Mouse (Mus musculus): ENCODE results near the gene Mrpl14. TPM values are rescaled to one million over a fixed set of nuclear protein-coding genes. Genes with fewer than 3 reads are reported as not detected.

Gene Mrpl14
- polyA plus RNA-seq, 1 experiment from 2014 or later = 105 TPM

DNA sequence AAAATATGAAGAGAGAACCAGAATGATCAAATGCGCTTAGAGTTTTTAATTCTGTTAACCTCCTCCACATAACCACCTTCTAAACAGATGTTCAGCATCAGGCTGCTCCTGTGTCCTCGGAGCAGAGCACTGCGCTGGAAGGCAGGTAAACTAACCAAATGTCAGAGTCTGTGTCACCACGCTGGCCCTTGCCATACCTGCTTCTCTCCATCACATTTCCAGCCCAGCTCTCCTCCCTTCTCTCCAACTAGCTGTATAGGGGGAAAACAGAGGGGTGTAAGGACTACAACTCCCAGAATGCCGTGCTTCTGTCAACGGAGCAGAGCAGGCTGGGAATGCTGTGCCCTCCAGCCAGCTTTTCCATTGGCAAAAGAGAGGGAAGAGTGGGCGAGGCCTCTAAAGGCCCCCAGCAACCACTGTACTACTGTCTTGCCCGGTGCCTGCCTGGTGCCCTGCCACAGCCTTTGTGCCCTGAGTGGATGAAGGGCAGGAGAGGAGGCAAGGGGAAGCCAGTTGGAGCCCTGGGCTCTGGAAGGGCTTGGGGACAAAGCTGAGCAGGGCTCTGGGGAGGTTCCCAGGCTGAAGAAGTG, 5.6 kb upstream of the Mrpl14 start:
- Histone ChIP-seq H3K4me1 (replicated peaks; ENCODE audit: control insufficient read depth, insufficient read depth, low read length) (peaks cover 10% of the 10 kb centered on the region), H3K4me2 (replicated peaks; ENCODE audit: low read depth, low read length) (0 out of 2 replicates have a peak overlapping the region, but pooled peaks have one; percentile 13), H3K9ac (ENCODE audit: low read depth, low read length) (peak overlapping the region; percentile 52), H3K4me3 (ENCODE audit: low read depth, low read length) (no peak overlapping the region), H3K36me3 (ENCODE audit: control insufficient read depth, insufficient read depth, low read length) (no peaks in the 10 kb centered on the region; the same call in 1 of the 2 replicates), H3K9me3 (ENCODE audit: control insufficient read depth, low read length) (no peaks in the 10 kb centered on the region), H3K27me3 (ENCODE audit: control insufficient read depth, insufficient read depth, low read length) (no peaks in the 10 kb centered on the region), H3K27ac (ENCODE audit: low read depth, low read length) (peak overlapping the region; percentile 65)
- DNase-seq (ENCODE audit: low spot score) = peak; percentile 71
- 54% methylated on average over 8 of the region's 8 CpGs for WGBS
- ATAC-seq (ENCODE audit: low FRiP score) = peak; percentile 54; the same call in 1 of the 2 replicates

DNA sequence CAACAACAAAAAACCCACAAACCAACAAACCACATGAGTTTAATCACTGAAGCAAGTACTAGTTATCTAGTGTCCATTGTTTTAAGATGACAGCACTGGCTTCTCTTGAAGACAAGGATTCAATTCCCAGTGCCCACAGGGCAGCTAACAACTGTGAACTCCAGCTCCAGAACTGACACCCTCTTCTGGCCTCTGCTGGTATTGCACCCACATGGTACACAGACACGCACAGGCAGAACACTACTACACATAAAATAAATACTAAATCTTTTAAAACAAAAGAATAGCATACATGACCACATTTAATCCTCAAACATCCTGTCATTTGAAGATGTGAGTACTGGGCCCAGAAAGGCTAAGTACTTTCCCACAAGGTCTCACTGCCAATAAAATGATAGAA, 4.5 kb upstream of the Mrpl14 start:
- peak; percentile 58 for DNase-seq (ENCODE audit: low spot score)
- no peak overlapping the region for H3K4me3 ChIP-seq (ENCODE audit: low read depth, low read length)
- ATAC-seq (ENCODE audit: low FRiP score) = no peak

DNA sequence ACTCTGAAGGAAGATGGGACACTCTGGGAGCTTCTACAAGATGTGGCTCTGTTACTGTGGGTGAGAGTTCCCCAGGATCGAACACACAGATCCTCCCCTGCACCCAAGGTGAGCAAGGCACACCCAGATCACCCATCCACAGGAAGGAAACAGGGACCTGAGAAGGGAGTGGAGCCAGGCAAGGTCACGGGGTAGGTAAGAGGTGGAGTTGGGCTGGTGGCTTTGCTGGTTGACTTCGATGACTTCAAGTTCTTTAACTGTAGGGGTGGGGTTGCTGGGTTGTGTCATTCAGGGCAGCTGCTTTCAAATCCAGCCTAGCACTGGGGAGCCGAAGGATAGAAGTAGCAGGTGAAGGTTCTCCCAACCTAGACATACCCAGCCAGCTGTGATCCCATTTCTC, 3.3 kb upstream of the Mrpl14 start:
- WGBS = 92% methylated on average over 4 of the region's 4 CpGs
- no peaks in the 10 kb centered on the region for H3K27me3 ChIP-seq (ENCODE audit: control insufficient read depth, insufficient read depth, low read length)
- H3K4me3 ChIP-seq (ENCODE audit: low read depth, low read length) = no peak overlapping the region
- ATAC-seq (ENCODE audit: low FRiP score) = no peak
- DNase-seq (ENCODE audit: low spot score) = no peak
- no peaks in the 10 kb centered on the region for H3K9me3 ChIP-seq (ENCODE audit: control insufficient read depth, low read length)
- no peaks in the 10 kb centered on the region for H3K36me3 ChIP-seq (ENCODE audit: control insufficient read depth, insufficient read depth, low read length)
- no peak overlapping the region for H3K9ac ChIP-seq (ENCODE audit: low read depth, low read length)
- H3K4me1 ChIP-seq (replicated peaks; ENCODE audit: control insufficient read depth, insufficient read depth, low read length) = peaks cover 10% of the 10 kb centered on the region
- no peak overlapping the region for H3K4me2 ChIP-seq (replicated peaks; ENCODE audit: low read depth, low read length)
- no peak overlapping the region for H3K27ac ChIP-seq (ENCODE audit: low read depth, low read length)

More for the DNA sequence above, 4.5 kb upstream of the Mrpl14 start:
- Histone ChIP-seq H3K4me2 (replicated peaks; ENCODE audit: low read depth, low read length) (no peak overlapping the region), H3K9ac (ENCODE audit: low read depth, low read length) (no peak overlapping the region), H3K27ac (ENCODE audit: low read depth, low read length) (no peak overlapping the region), H3K4me1 (replicated peaks; ENCODE audit: control insufficient read depth, insufficient read depth, low read length) (peaks cover 10% of the 10 kb centered on the region), H3K9me3 (ENCODE audit: control insufficient read depth, low read length) (no peaks in the 10 kb centered on the region), H3K27me3 (ENCODE audit: control insufficient read depth, insufficient read depth, low read length) (no peaks in the 10 kb centered on the region), H3K36me3 (ENCODE audit: control insufficient read depth, insufficient read depth, low read length) (no peaks in the 10 kb centered on the region)
- 97% methylated on average over 1 of the region's 1 CpGs for WGBS

DNA sequence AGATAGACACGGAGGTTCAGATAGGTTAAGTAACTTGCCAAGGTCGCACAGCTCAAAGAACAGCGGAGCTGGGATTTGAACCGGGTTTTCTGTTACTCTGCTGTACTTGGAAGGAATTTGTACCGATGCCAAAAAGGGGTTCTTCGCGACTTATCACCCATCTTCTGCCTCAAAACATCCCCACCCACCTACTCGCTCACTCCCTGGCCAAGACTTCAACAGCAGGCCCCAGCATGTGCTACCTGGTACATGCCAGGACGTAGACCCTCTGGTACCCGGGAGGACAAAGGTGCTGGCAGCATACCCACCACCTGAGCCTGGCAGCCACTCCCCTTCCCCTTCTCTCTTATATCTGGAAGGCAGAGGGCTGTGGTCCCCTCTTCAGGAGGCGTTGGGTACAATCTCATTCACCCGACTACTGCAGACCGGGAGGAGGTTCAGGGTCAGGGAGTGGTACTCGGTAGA, 1.4 kb upstream of the Mrpl14 start:
- peak overlapping the region; percentile 91 for H3K4me2 ChIP-seq (replicated peaks; ENCODE audit: low read depth, low read length)
- H3K27ac ChIP-seq (ENCODE audit: low read depth, low read length) = peak overlapping the region; percentile 87
- ATAC-seq (ENCODE audit: low FRiP score) (peak; percentile 16), DNase-seq (ENCODE audit: low spot score) (no peak)
- no peaks in the 10 kb centered on the region for H3K27me3 ChIP-seq (ENCODE audit: control insufficient read depth, insufficient read depth, low read length)
- H3K9me3 ChIP-seq (ENCODE audit: control insufficient read depth, low read length) = no peaks in the 10 kb centered on the region
- WGBS = 29% methylated on average over 14 of the region's 14 CpGs
- H3K4me1 ChIP-seq (replicated peaks; ENCODE audit: control insufficient read depth, insufficient read depth, low read length) = peaks cover 10% of the 10 kb centered on the region
- peak overlapping the region; percentile 92 for H3K9ac ChIP-seq (ENCODE audit: low read depth, low read length)
- H3K4me3 ChIP-seq (ENCODE audit: low read depth, low read length) = peak overlapping the region; percentile 92
- H3K36me3 ChIP-seq (ENCODE audit: control insufficient read depth, insufficient read depth, low read length) = no peaks in the 10 kb centered on the region

DNA sequence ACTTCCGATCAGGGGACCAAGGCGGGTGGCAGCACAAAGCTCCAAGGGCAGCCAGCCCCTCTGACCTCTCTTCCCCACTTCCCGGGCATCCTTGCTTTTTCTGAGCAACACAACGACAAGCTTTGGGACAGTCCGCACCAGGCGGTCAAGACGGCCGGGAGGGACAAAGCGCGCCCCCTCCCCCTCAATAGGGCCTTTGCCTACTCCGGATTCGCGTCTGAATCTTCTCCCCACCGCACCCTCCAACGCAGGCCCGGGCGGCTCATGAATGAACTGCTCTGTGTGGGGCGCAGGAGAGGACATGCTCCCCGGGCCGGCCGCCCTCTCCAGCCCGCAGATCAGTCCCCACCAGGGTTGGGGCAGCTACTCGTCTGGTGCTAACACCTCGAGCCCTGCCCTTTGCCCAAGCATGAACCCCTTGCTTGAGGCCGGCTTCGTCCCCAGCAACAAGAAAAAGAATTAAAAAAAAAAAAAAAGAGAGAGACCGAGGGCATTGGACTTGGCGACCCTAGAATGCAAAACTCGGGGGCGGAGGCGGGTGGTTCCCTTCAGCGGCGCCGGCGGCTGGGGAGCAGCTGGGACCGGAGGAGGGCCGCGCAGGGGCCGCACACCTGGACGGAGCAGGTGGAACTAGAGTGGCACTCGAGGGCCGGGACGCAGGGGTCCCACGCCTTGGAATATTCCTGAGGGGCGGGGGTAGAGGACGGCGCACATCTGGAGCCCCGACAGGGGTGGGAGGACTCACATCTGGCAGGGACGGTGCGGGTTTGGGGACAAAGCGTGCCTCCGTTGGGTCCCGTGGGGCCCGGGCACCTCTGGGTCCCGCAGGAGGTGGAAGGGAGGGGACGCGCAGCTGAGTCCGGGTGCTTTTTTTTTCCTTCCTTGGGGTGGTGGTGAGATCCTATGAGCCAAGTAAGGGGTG, 690 bp upstream of the Mrpl14 start:
- under 1% methylated on average over 58 of the region's 58 CpGs for WGBS
- H3K9me3 ChIP-seq (ENCODE audit: control insufficient read depth, low read length) = no peaks in the 10 kb centered on the region
- ATAC-seq (ENCODE audit: low FRiP score) = peak; percentile 68
- peak overlapping the region; percentile 92 for H3K9ac ChIP-seq (ENCODE audit: low read depth, low read length)
- peak overlapping the region; percentile 92 for H3K4me3 ChIP-seq (ENCODE audit: low read depth, low read length)
- no peaks in the 10 kb centered on the region for H3K27me3 ChIP-seq (ENCODE audit: control insufficient read depth, insufficient read depth, low read length)
- peaks cover 10% of the 10 kb centered on the region for H3K4me1 ChIP-seq (replicated peaks; ENCODE audit: control insufficient read depth, insufficient read depth, low read length)
- H3K27ac ChIP-seq (ENCODE audit: low read depth, low read length) = peak overlapping the region; percentile 87
- peak overlapping the region; percentile 91 for H3K4me2 ChIP-seq (replicated peaks; ENCODE audit: low read depth, low read length)
- DNase-seq (ENCODE audit: low spot score) = peak; percentile 72
- no peaks in the 10 kb centered on the region for H3K36me3 ChIP-seq (ENCODE audit: control insufficient read depth, insufficient read depth, low read length)

DNA sequence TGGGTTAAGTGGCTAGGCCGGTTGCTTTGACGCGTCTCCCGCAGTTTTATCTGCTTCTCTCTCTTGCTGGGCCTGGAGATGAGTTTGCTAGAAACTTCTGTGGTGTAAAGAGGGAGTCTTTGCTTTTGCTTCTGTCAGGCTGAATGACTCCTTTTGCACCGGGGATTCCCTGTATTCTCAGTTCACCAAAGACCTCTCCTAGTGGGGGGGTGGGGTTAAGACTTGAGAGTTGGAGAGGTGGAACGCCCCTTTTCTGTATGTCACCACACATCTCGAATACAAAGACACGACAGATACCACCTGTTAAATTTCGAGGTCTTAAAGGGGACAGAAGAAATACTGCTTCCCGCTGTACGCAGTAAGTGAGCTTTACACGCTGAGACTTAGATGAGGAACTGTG, 594 bp downstream of the Mrpl14 start, which contains the start of gene Tmem63b:
TSS of gene Tmem63b (minus strand) at position 190 of the 400 bp plus-strand sequence.
- WGBS = 13% methylated on average over 12 of the region's 12 CpGs
- 0 out of 2 replicates have a peak, but pooled peaks have one; percentile 1 for ATAC-seq (ENCODE audit: low FRiP score)

DNA sequence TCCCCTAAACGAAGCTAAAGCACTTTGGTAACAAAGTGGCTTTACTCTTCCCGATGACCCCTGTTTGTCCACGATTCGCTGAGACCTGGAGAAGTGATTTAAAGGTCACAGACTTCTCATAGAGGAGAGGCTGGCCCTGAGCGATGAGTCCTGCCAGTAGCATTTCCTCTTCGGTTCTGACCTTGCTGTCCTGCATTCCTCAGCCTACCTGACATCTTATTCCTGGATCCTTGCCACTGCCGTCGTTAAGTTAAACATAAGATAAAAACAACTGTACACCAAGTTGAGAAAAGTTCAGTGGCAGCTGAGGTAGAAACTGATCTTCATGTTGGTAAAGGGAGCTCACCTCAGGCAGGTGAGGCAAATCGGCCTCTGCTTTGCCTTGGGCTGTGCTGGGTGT, 3.0 kb downstream of the Mrpl14 start:
- ATAC-seq (ENCODE audit: low FRiP score) (no peak), DNase-seq (ENCODE audit: low spot score) (no peak)
- Histone ChIP-seq H3K9me3 (ENCODE audit: control insufficient read depth, low read length) (no peaks in the 10 kb centered on the region), H3K27ac (ENCODE audit: low read depth, low read length) (no peak overlapping the region), H3K9ac (ENCODE audit: low read depth, low read length) (no peak overlapping the region), H3K27me3 (ENCODE audit: control insufficient read depth, insufficient read depth, low read length) (no peaks in the 10 kb centered on the region), H3K4me3 (ENCODE audit: low read depth, low read length) (no peak overlapping the region), H3K36me3 (ENCODE audit: control insufficient read depth, insufficient read depth, low read length) (no peaks in the 10 kb centered on the region), H3K4me2 (replicated peaks; ENCODE audit: low read depth, low read length) (no peak overlapping the region), H3K4me1 (replicated peaks; ENCODE audit: control insufficient read depth, insufficient read depth, low read length) (peaks cover 4% of the 10 kb centered on the region)
- WGBS = 86% methylated on average over 9 of the region's 9 CpGs

More for the DNA sequence above, 594 bp downstream of the Mrpl14 start, which contains the start of gene Tmem63b:
- peak within 1 kb of the TSS; percentile 92 for H3K9ac ChIP-seq (ENCODE audit: low read depth, low read length)
- H3K4me3 ChIP-seq (ENCODE audit: low read depth, low read length) = peak within 1 kb of the TSS; percentile 92
- peaks cover 5% of the 10 kb centered on the region for H3K4me1 ChIP-seq (replicated peaks; ENCODE audit: control insufficient read depth, insufficient read depth, low read length)
- H3K36me3 ChIP-seq (ENCODE audit: control insufficient read depth, insufficient read depth, low read length) = no peaks in the 10 kb centered on the region
- no peak for DNase-seq (ENCODE audit: low spot score)
- H3K9me3 ChIP-seq (ENCODE audit: control insufficient read depth, low read length) = no peaks in the 10 kb centered on the region
- peak within 1 kb of the TSS; percentile 87 for H3K27ac ChIP-seq (ENCODE audit: low read depth, low read length)
- peak within 1 kb of the TSS; percentile 91 for H3K4me2 ChIP-seq (replicated peaks; ENCODE audit: low read depth, low read length)
- no peaks in the 10 kb centered on the region for H3K27me3 ChIP-seq (ENCODE audit: control insufficient read depth, insufficient read depth, low read length)

DNA sequence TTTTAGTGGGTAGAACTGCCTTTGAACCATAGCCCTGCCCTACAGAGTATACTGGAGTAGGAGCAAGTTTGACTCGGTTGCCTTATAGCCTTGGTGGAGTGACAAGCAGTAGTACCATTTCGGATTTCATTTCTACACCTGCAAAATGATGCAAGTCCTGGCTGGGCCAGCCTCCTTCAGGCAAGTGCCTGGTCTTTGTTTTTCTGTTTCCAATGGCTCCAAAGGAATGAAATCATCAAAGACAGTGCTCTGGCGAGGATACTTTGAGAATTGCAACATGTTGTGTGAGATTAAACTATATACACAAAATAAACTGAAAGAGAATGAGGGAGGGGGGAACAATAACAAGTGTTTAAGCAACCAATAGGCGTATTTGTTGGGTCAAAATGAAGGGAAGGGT, 3.9 kb downstream of the Mrpl14 start:
- no peak overlapping the region for H3K9ac ChIP-seq (ENCODE audit: low read depth, low read length)
- no peak overlapping the region for H3K4me2 ChIP-seq (replicated peaks; ENCODE audit: low read depth, low read length)
- WGBS = 89% methylated on average over 4 of the region's 4 CpGs
- no peak overlapping the region for H3K27ac ChIP-seq (ENCODE audit: low read depth, low read length)
- H3K4me1 ChIP-seq (replicated peaks; ENCODE audit: control insufficient read depth, insufficient read depth, low read length) = no peaks in the 10 kb centered on the region; the same call in 1 of the 2 replicates
- DNase-seq (ENCODE audit: low spot score) (no peak), ATAC-seq (ENCODE audit: low FRiP score) (no peak)
- H3K36me3 ChIP-seq (ENCODE audit: control insufficient read depth, insufficient read depth, low read length) = no peaks in the 10 kb centered on the region
- no peaks in the 10 kb centered on the region for H3K27me3 ChIP-seq (ENCODE audit: control insufficient read depth, insufficient read depth, low read length)
- H3K4me3 ChIP-seq (ENCODE audit: low read depth, low read length) = no peak overlapping the region
- H3K9me3 ChIP-seq (ENCODE audit: control insufficient read depth, low read length) = no peaks in the 10 kb centered on the region
